Mouse (Mus musculus) macrophage (primary cell): ENCODE measurements around the gene Cd9. TPM values are rescaled to one million over a fixed set of nuclear protein-coding genes. Genes with fewer than 3 reads are reported as not detected.

Experiments
- H3K27ac ChIP-seq: fragments of 350-480 bp; formaldehyde crosslinking; 2 replicates; pipeline ENCODE4 v1.9.0; 2021
- H3K36me3 ChIP-seq: fragments of 350-480 bp; formaldehyde crosslinking; 2 replicates; pipeline ENCODE4 v1.9.0; 2021; ENCODE audit errors: inconsistent target
- H3K4me3 ChIP-seq: fragments of 350-480 bp; formaldehyde crosslinking; 2 replicates; pipeline ENCODE4 v1.9.0; 2021; ENCODE audit errors: inconsistent target
- H3K79me2 ChIP-seq: fragments of 350-480 bp; formaldehyde crosslinking; 2 replicates; pipeline ENCODE4 v1.9.0; 2021; ENCODE audit errors: inconsistent target
- WGBS: methylation state at CpG from one replicate; pipeline ENCODE4 v1.1.7; 2026; ENCODE audit warnings: inconsistent platforms; ENCODE audit not compliant: missing documents; 5-methylcytosine and 5-hydroxymethylcytosine counted together
- polyA plus RNA-seq: library from polyadenylated mRNA; stranded (reverse); fragments of 250-400 nt; gene quantifications from 3 replicates; pipeline ENCODE4 v1.2.4, GENCODE M21; 2018; ENCODE audit warnings: inconsistent platforms

Cd9 gene
- polyA plus RNA-seq, 1 experiment from 2014 or later, result 359 TPM

- WGBS, result 20% methylated on average over 1 of the region's 2 CpGs
- H3K27ac ChIP-seq, result no peak overlapping the region
- H3K36me3 ChIP-seq, result no peaks in the 10 kb centered on the region
- H3K79me2 ChIP-seq, result no peaks in the 10 kb centered on the region
- H3K4me3 ChIP-seq, result no peak overlapping the region
Observed at GRCm38 (mm10) chr6:125447660-125448059, 46.9 kb downstream of the Cd9 start.

GRCm38 (mm10) chr6:125447205-125447604 is 47.4 kb downstream of the Cd9 start:
- Histone ChIP-seq H3K4me3 (no peak overlapping the region), H3K36me3 (no peaks in the 10 kb centered on the region), H3K79me2 (no peaks in the 10 kb centered on the region), H3K27ac (0 out of 2 replicates have a peak overlapping the region, but pooled peaks have one; percentile 7)
- 65% methylated on average over 4 of the region's 4 CpGs for WGBS

- Histone ChIP-seq H3K36me3 (no peaks in the 10 kb centered on the region), H3K4me3 (no peak overlapping the region), H3K27ac (peak overlapping the region; percentile 43), H3K79me2 (no peaks in the 10 kb centered on the region)
- 8% methylated on average over 6 of the region's 6 CpGs for WGBS
Observed at GRCm38 (mm10) chr6:125445381-125445780, 49.2 kb downstream of the Cd9 start.

GRCm38 (mm10) chr6:125442591-125442990 is 52.0 kb downstream of the Cd9 start:
- 100% methylated on average over 5 of the region's 10 CpGs for WGBS

GRCm38 (mm10) chr6:125436753-125437152 is 57.8 kb downstream of the Cd9 start:
- H3K79me2 ChIP-seq, result no peaks in the 10 kb centered on the region

More at GRCm38 (mm10) chr6:125442591-125442990, 52.0 kb downstream of the Cd9 start:
- Histone ChIP-seq H3K4me3 (no peak overlapping the region), H3K79me2 (no peaks in the 10 kb centered on the region), H3K27ac (no peak overlapping the region), H3K36me3 (no peaks in the 10 kb centered on the region)

GRCm38 (mm10) chr6:125434735-125435518 is 59.7 kb downstream of the Cd9 start:
- WGBS, result 91% methylated on average over 5 of the region's 5 CpGs
- no peak overlapping the region for H3K27ac ChIP-seq
- no peak overlapping the region for H3K4me3 ChIP-seq
- no peaks in the 10 kb centered on the region for H3K79me2 ChIP-seq
- no peaks in the 10 kb centered on the region for H3K36me3 ChIP-seq

More at GRCm38 (mm10) chr6:125436753-125437152, 57.8 kb downstream of the Cd9 start:
- no peak overlapping the region for H3K27ac ChIP-seq
- 98% methylated on average over 3 of the region's 3 CpGs for WGBS
- no peak overlapping the region for H3K4me3 ChIP-seq
- H3K36me3 ChIP-seq, result no peaks in the 10 kb centered on the region

GRCm38 (mm10) chr6:125433704-125434447 is 60.7 kb downstream of the Cd9 start:
- Histone ChIP-seq H3K27ac (no peak overlapping the region), H3K36me3 (no peaks in the 10 kb centered on the region), H3K4me3 (no peak overlapping the region), H3K79me2 (no peaks in the 10 kb centered on the region)
- WGBS, result 70% methylated on average over 5 of the region's 6 CpGs

GRCm38 (mm10) chr6:125433257-125433656 is 61.3 kb downstream of the Cd9 start:
- no peaks in the 10 kb centered on the region for H3K79me2 ChIP-seq
- no peak overlapping the region for H3K27ac ChIP-seq
- 78% methylated on average over 3 of the region's 3 CpGs for WGBS
- H3K4me3 ChIP-seq, result no peak overlapping the region
- H3K36me3 ChIP-seq, result no peaks in the 10 kb centered on the region

- WGBS, result 90% methylated on average over 7 of the region's 7 CpGs
- Histone ChIP-seq H3K4me3 (no peak overlapping the region), H3K27ac (no peak overlapping the region), H3K79me2 (no peaks in the 10 kb centered on the region), H3K36me3 (no peaks in the 10 kb centered on the region)
Observed at GRCm38 (mm10) chr6:125432522-125432921, 62.1 kb downstream of the Cd9 start.

GRCm38 (mm10) chr6:125430982-125431381 is 63.6 kb downstream of the Cd9 start:
- WGBS, result 79% methylated on average over 3 of the region's 3 CpGs
- Histone ChIP-seq H3K27ac (no peak overlapping the region), H3K79me2 (no peaks in the 10 kb centered on the region), H3K4me3 (no peak overlapping the region), H3K36me3 (no peaks in the 10 kb centered on the region)

- Histone ChIP-seq H3K4me3 (no peak overlapping the region), H3K36me3 (no peaks in the 10 kb centered on the region), H3K79me2 (no peaks in the 10 kb centered on the region), H3K27ac (no peak overlapping the region)
- WGBS, result 49% methylated on average over 14 of the region's 14 CpGs
Observed at GRCm38 (mm10) chr6:125430358-125430958, 64.1 kb downstream of the Cd9 start.

GRCm38 (mm10) chr6:125429741-125430140 is 64.8 kb downstream of the Cd9 start:
- H3K4me3 ChIP-seq, result no peak overlapping the region
- WGBS, result 90% methylated on average over 3 of the region's 6 CpGs
- no peaks in the 10 kb centered on the region for H3K36me3 ChIP-seq
- H3K79me2 ChIP-seq, result no peaks in the 10 kb centered on the region
- no peak overlapping the region for H3K27ac ChIP-seq

GRCm38 (mm10) chr6:125426383-125427360 is 67.9 kb downstream of the Cd9 start:
- no peaks in the 10 kb centered on the region for H3K36me3 ChIP-seq
- peak overlapping the region; percentile 84 for H3K27ac ChIP-seq
- no peak overlapping the region; the same call in 1 of the 2 replicates for H3K4me3 ChIP-seq
- 3% methylated on average over 21 of the region's 25 CpGs for WGBS
- H3K79me2 ChIP-seq, result no peaks in the 10 kb centered on the region
